Mouse (Mus musculus): ENCODE measurements at regions not wholly inside any gene's neighbourhood (a gene's known extent, or its start where the extent isn't known, plus 50 kb on each side); places are given as distances from the start of the nearest gene placed in this dataset.
A peak's percentile ranks its signal among the peaks of the same experiment; 100 is the strongest.
"Not testable (repeated sequence)": the region's sequence is repeated elsewhere in the genome, so short reads cannot be mapped to it uniquely, and the experiment has no call there.

- H3K36me3 ChIP-seq (ENCODE audit: control insufficient read depth, insufficient read depth, low read length): no peaks in the 10 kb centered on the region
- 32% methylated on average over 9 of the region's 9 CpGs for WGBS
- H3K27me3 ChIP-seq (replicated peaks; ENCODE audit: control insufficient read depth, insufficient read depth, low read length): no peaks in the 10 kb centered on the region
- peak overlapping the region; percentile 83 for H3K27ac ChIP-seq (ENCODE audit: insufficient read depth, low read depth, low read length)
- no peak for TF ChIP-seq CTCF (conservative IDR thresholded peaks at IDR 0.05; ENCODE audit: insufficient read depth, insufficient read length, low read depth, low read length)
- no peak for TF ChIP-seq POLR2A (IDR thresholded peaks at IDR 0.05; ENCODE audit: low read depth, low read length)
- no peak overlapping the region for H3K4me3 ChIP-seq (ENCODE audit: insufficient read depth, low read depth, low read length)
- no peaks in the 10 kb centered on the region for H3K4me1 ChIP-seq (ENCODE audit: control insufficient read depth, insufficient read depth, low read length)
- peak; percentile 77 for DNase-seq
These were observed 289.4 kb downstream of the Tox3 start for GRCm38 (mm10) chr8:90058631-90059166.

- TF ChIP-seq POLR2A (IDR thresholded peaks at IDR 0.05; ENCODE audit: low read depth, low read length): no peak
- TF ChIP-seq CTCF (conservative IDR thresholded peaks at IDR 0.05; ENCODE audit: insufficient read depth, insufficient read length, low read depth, low read length): no peak
- 49% methylated on average over 1 of the region's 1 CpGs for WGBS
These were observed 291.8 kb downstream of the Tox3 start for GRCm38 (mm10) chr8:90056331-90056730.

GRCm38 (mm10) chr8:90046779-90047178 is 301.4 kb downstream of the Tox3 start:
- H3K36me3 ChIP-seq (ENCODE audit: control insufficient read depth, insufficient read depth, low read length): no peaks in the 10 kb centered on the region
- H3K4me1 ChIP-seq (ENCODE audit: control insufficient read depth, insufficient read depth, low read length): no peaks in the 10 kb centered on the region; the same call in 1 of the 2 replicates
- TF ChIP-seq POLR2A (IDR thresholded peaks at IDR 0.05; ENCODE audit: low read depth, low read length) (no peak), CTCF (conservative IDR thresholded peaks at IDR 0.05; ENCODE audit: insufficient read depth, insufficient read length, low read depth, low read length) (no peak)
- 90% methylated on average over 9 of the region's 9 CpGs for WGBS
- H3K27ac ChIP-seq (ENCODE audit: insufficient read depth, low read depth, low read length): no peak overlapping the region
- no peaks in the 10 kb centered on the region for H3K27me3 ChIP-seq (replicated peaks; ENCODE audit: control insufficient read depth, insufficient read depth, low read length)
- H3K4me3 ChIP-seq (ENCODE audit: insufficient read depth, low read depth, low read length): no peak overlapping the region
- no peak for DNase-seq

More at GRCm38 (mm10) chr8:90056331-90056730, 291.8 kb downstream of the Tox3 start:
- Histone ChIP-seq H3K4me3 (ENCODE audit: insufficient read depth, low read depth, low read length) (no peak overlapping the region), H3K27ac (ENCODE audit: insufficient read depth, low read depth, low read length) (no peak overlapping the region), H3K27me3 (replicated peaks; ENCODE audit: control insufficient read depth, insufficient read depth, low read length) (no peaks in the 10 kb centered on the region), H3K36me3 (ENCODE audit: control insufficient read depth, insufficient read depth, low read length) (no peaks in the 10 kb centered on the region), H3K4me1 (ENCODE audit: control insufficient read depth, insufficient read depth, low read length) (no peaks in the 10 kb centered on the region)
- peak; percentile 57 for DNase-seq

GRCm38 (mm10) chr8:90036436-90036835 is 311.7 kb downstream of the Tox3 start:
- TF ChIP-seq POLR2A (IDR thresholded peaks at IDR 0.05; ENCODE audit: low read depth, low read length): no peak
- TF ChIP-seq CTCF (conservative IDR thresholded peaks at IDR 0.05; ENCODE audit: insufficient read depth, insufficient read length, low read depth, low read length): no peak
- H3K27ac ChIP-seq (ENCODE audit: insufficient read depth, low read depth, low read length): no peak overlapping the region
- DNase-seq: no peak
- no peaks in the 10 kb centered on the region for H3K4me1 ChIP-seq (ENCODE audit: control insufficient read depth, insufficient read depth, low read length)
- H3K4me3 ChIP-seq (ENCODE audit: insufficient read depth, low read depth, low read length): no peak overlapping the region
- H3K36me3 ChIP-seq (ENCODE audit: control insufficient read depth, insufficient read depth, low read length): no peaks in the 10 kb centered on the region
- H3K27me3 ChIP-seq (replicated peaks; ENCODE audit: control insufficient read depth, insufficient read depth, low read length): no peaks in the 10 kb centered on the region; the same call in 1 of the 2 replicates
- WGBS: 75% methylated on average over 3 of the region's 3 CpGs

GRCm38 (mm10) chr8:90032572-90032971 is 315.6 kb downstream of the Tox3 start:
- no peak for DNase-seq
- 91% methylated on average over 4 of the region's 4 CpGs for WGBS

GRCm38 (mm10) chr8:90031220-90031619 is 316.9 kb downstream of the Tox3 start:
- Histone ChIP-seq H3K4me1 (ENCODE audit: control insufficient read depth, insufficient read depth, low read length) (no peaks in the 10 kb centered on the region), H3K27me3 (replicated peaks; ENCODE audit: control insufficient read depth, insufficient read depth, low read length) (no peaks in the 10 kb centered on the region), H3K36me3 (ENCODE audit: control insufficient read depth, insufficient read depth, low read length) (no peaks in the 10 kb centered on the region), H3K27ac (ENCODE audit: insufficient read depth, low read depth, low read length) (no peak overlapping the region), H3K4me3 (ENCODE audit: insufficient read depth, low read depth, low read length) (no peak overlapping the region)
- no peak for TF ChIP-seq POLR2A (IDR thresholded peaks at IDR 0.05; ENCODE audit: low read depth, low read length)
- no peak for TF ChIP-seq CTCF (conservative IDR thresholded peaks at IDR 0.05; ENCODE audit: insufficient read depth, insufficient read length, low read depth, low read length)
- WGBS: 80% methylated on average over 1 of the region's 1 CpGs
- DNase-seq: no peak

More at GRCm38 (mm10) chr8:90032572-90032971, 315.6 kb downstream of the Tox3 start:
- Histone ChIP-seq H3K36me3 (ENCODE audit: control insufficient read depth, insufficient read depth, low read length) (no peaks in the 10 kb centered on the region), H3K27me3 (replicated peaks; ENCODE audit: control insufficient read depth, insufficient read depth, low read length) (no peaks in the 10 kb centered on the region), H3K4me1 (ENCODE audit: control insufficient read depth, insufficient read depth, low read length) (no peaks in the 10 kb centered on the region), H3K4me3 (ENCODE audit: insufficient read depth, low read depth, low read length) (no peak overlapping the region), H3K27ac (ENCODE audit: insufficient read depth, low read depth, low read length) (no peak overlapping the region)
- no peak for TF ChIP-seq POLR2A (IDR thresholded peaks at IDR 0.05; ENCODE audit: low read depth, low read length)
- TF ChIP-seq CTCF (conservative IDR thresholded peaks at IDR 0.05; ENCODE audit: insufficient read depth, insufficient read length, low read depth, low read length): no peak

- H3K4me3 ChIP-seq (ENCODE audit: insufficient read depth, low read depth, low read length); H3K27ac ChIP-seq (ENCODE audit: insufficient read depth, low read depth, low read length); H3K4me1 ChIP-seq (ENCODE audit: control insufficient read depth, insufficient read depth, low read length); DNase-seq; H3K36me3 ChIP-seq (ENCODE audit: control insufficient read depth, insufficient read depth, low read length); H3K27me3 ChIP-seq (replicated peaks; ENCODE audit: control insufficient read depth, insufficient read depth, low read length): not testable (repeated sequence)
- 53% methylated on average over 1 of the region's 1 CpGs for WGBS
These were observed 330.2 kb downstream of the Tox3 start for GRCm38 (mm10) chr8:90017958-90018357.

Measured in kidney, adult 2 months (tissue).